Comparison of ENCODE assay signal across 27 mouse cellular contexts in the genomic region with DNA sequence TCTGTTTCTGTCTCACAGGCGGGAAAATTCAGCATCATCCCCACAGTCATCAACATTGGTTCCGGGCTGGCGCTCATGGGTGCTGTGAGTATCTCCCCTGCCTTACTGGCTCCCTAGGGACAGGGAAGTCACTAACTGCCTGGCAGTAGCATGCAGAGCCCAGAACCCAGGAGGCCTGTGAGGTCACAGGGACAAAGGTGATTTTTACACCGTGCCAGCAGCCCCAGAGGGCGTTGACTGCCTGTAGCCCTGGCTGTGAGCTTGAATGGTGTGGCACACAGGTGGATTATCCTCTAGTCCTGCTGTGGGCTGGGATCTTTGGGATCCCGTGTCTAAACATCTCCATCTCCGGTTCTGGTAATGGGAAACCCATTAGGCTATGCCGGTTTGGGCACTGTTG. TPM values are rescaled to one million over a fixed set of nuclear protein-coding genes. Genes with fewer than 3 reads are reported as not detected.
DNase-seq lines count a peak whose midpoint lies in the region; ATAC-seq and TF ChIP-seq lines count a peak whose summit lies in the region.
"Had no signal": no experiment of that assay in that cellular context is flagged by ENCODE, and none has a peak within 500 bp of the region (broad histone marks: within the 10 kb centered on the region; RNA-seq: fewer than 3 reads in every experiment).

No protein-coding gene starts in this region.

- 0 out of 2 replicates have a peak, but pooled peaks cover 10% of the 10 kb centered on the region for H3K4me1 ChIP-seq in kidney, embryonic 16.5 days (ENCODE audit: insufficient read depth, low read length)
- H3K4me1 ChIP-seq in liver, postnatal 0 days (ENCODE audit: insufficient read depth) = peaks cover 7% of the 10 kb centered on the region
- no peaks in the 10 kb centered on the region; the same call in 1 of the 2 replicates for H3K4me1 ChIP-seq in liver, embryonic 11.5 days (replicated peaks; ENCODE audit: control insufficient read depth, insufficient read depth, low read length)
- no peaks in the 10 kb centered on the region for H3K4me1 ChIP-seq in hindbrain, embryonic 12.5 days
- H3K4me1 ChIP-seq: embryonic facial prominence, embryonic 12.5 days; midbrain, embryonic 10.5 days; midbrain, embryonic 15.5 days had no signal

- H3K9ac ChIP-seq in kidney, embryonic 16.5 days (replicated peaks; ENCODE audit: low read length) = no peak overlapping the region
- H3K9ac ChIP-seq in liver, postnatal 0 days (replicated peaks) = no peak overlapping the region
- no peak overlapping the region for H3K9ac ChIP-seq in liver, embryonic 11.5 days (ENCODE audit: low read depth, low read length)
- no peak overlapping the region for H3K9ac ChIP-seq in hindbrain, embryonic 12.5 days
- H3K9ac ChIP-seq: embryonic facial prominence, embryonic 12.5 days; limb, embryonic 13.5 days; liver, embryonic 14.5 days; lung, embryonic 14.5 days; midbrain, embryonic 15.5 days had no signal

- WGBS in kidney, embryonic 16.5 days = 78% methylated on average over 8 of the region's 8 CpGs
- WGBS in liver, postnatal 0 days (ENCODE audit: insufficient replicate concordance) = 83% methylated on average over 8 of the region's 8 CpGs
- 80% methylated on average over 8 of the region's 8 CpGs for WGBS in liver, embryonic 11.5 days
- 81% methylated on average over 8 of the region's 8 CpGs for WGBS in hindbrain, embryonic 12.5 days

- H3K27ac ChIP-seq in kidney, embryonic 16.5 days (ENCODE audit: low read length) = no peak overlapping the region
- no peak overlapping the region for H3K27ac ChIP-seq in liver, postnatal 0 days (ENCODE audit: low read depth)
- H3K27ac ChIP-seq in liver, embryonic 11.5 days (ENCODE audit: low read depth, low read length) = no peak overlapping the region
- no peak overlapping the region for H3K27ac ChIP-seq in hindbrain, embryonic 12.5 days
- H3K27ac ChIP-seq: embryonic facial prominence, embryonic 12.5 days; hindbrain, embryonic 10.5 days; hindbrain, postnatal 0 days; limb, embryonic 13.5 days; liver, embryonic 14.5 days; midbrain, embryonic 10.5 days; midbrain, embryonic 15.5 days had no signal

- no peak overlapping the region for H3K4me3 ChIP-seq in kidney, embryonic 16.5 days (ENCODE audit: low read length)
- no peak overlapping the region for H3K4me3 ChIP-seq in liver, postnatal 0 days (ENCODE audit: low read depth, low read length)
- H3K4me3 ChIP-seq in liver, embryonic 11.5 days (ENCODE audit: low read depth, low read length) = no peak overlapping the region
- no peak overlapping the region for H3K4me3 ChIP-seq in hindbrain, embryonic 12.5 days
- H3K4me3 ChIP-seq: embryonic facial prominence, embryonic 12.5 days; hindbrain, embryonic 10.5 days; limb, embryonic 13.5 days; midbrain, embryonic 10.5 days; midbrain, embryonic 15.5 days had no signal

- TF ChIP-seq CTCF in liver, postnatal 0 days (IDR thresholded peaks at IDR 0.05; ENCODE audit: low read depth) = no peak

- no peaks in the 10 kb centered on the region for H3K27me3 ChIP-seq in kidney, embryonic 16.5 days (ENCODE audit: insufficient read depth, low read length)
- no peaks in the 10 kb centered on the region for H3K27me3 ChIP-seq in liver, postnatal 0 days (ENCODE audit: insufficient read depth, low read length)
- H3K27me3 ChIP-seq in liver, embryonic 11.5 days (replicated peaks; ENCODE audit: control insufficient read depth, insufficient read depth, low read length) = no peaks in the 10 kb centered on the region
- no peaks in the 10 kb centered on the region for H3K27me3 ChIP-seq in hindbrain, embryonic 12.5 days
- H3K27me3 ChIP-seq: embryonic facial prominence, embryonic 12.5 days; limb, embryonic 13.5 days; midbrain, embryonic 15.5 days had no signal

- no peak for ATAC-seq in kidney, embryonic 16.5 days (ENCODE audit: low FRiP score, low TSS enrichment)
- peak; percentile 68 for ATAC-seq in liver, postnatal 0 days
- no peak for ATAC-seq in liver, embryonic 11.5 days (replicated peaks; ENCODE audit: low FRiP score)
- no peak for ATAC-seq in hindbrain, embryonic 12.5 days (ENCODE audit: low FRiP score)
- ATAC-seq: CD4-positive, CD25-positive, alpha-beta regulatory T cell, adult 4 months; forebrain, embryonic 14.5 days; hindbrain, postnatal 0 days; intestine, embryonic 16.5 days; midbrain, embryonic 15.5 days had no signal

- H3K9me3 ChIP-seq in kidney, embryonic 16.5 days (ENCODE audit: low read length) = no peaks in the 10 kb centered on the region
- no peaks in the 10 kb centered on the region for H3K9me3 ChIP-seq in liver, postnatal 0 days (ENCODE audit: low read length)
- no peaks in the 10 kb centered on the region for H3K9me3 ChIP-seq in liver, embryonic 11.5 days (ENCODE audit: control insufficient read depth, low read length)
- H3K9me3 ChIP-seq in hindbrain, embryonic 12.5 days (replicated peaks) = no peaks in the 10 kb centered on the region
- H3K9me3 ChIP-seq: embryonic facial prominence, embryonic 12.5 days; G1E; hindbrain, embryonic 10.5 days; limb, embryonic 13.5 days; midbrain, embryonic 10.5 days; midbrain, embryonic 15.5 days had no signal

- peak; percentile 77 for DNase-seq in kidney, adult 11 months
- DNase-seq in liver, postnatal 0 days = peak; percentile 43
- DNase-seq in liver, embryonic 11.5 days (ENCODE audit: low spot score) = no peak
- DNase-seq in kidney, adult 8-10 months = peak; percentile 65 to 67
- DNase-seq in kidney, postnatal 36 days = peak; percentile 64 to 70
- DNase-seq: cerebellum, adult 8-10 months; embryo, embryonic 11 days; gastrocnemius, postnatal 14 days; heart, postnatal 14 days; lung, embryonic 14.5 days; right cerebral cortex, adult 18-20 months; spleen, adult 18-20 months; thymus, adult 18-20 months; thymus, postnatal 25 days had no signal

- H3K36me3 ChIP-seq in kidney, embryonic 16.5 days (ENCODE audit: insufficient read depth, low read length) = no peaks in the 10 kb centered on the region; the same call in 1 of the 2 replicates
- H3K36me3 ChIP-seq in liver, postnatal 0 days (replicated peaks; ENCODE audit: insufficient read depth, low read length) = no peaks in the 10 kb centered on the region
- peaks cover 3% of the 10 kb centered on the region; the same call in 1 of the 2 replicates for H3K36me3 ChIP-seq in liver, embryonic 11.5 days (ENCODE audit: control insufficient read depth, insufficient read depth, low read length)
- H3K36me3 ChIP-seq in hindbrain, embryonic 12.5 days = peaks cover 11% of the 10 kb centered on the region
- H3K36me3 ChIP-seq: midbrain, embryonic 15.5 days had no signal

- H3K4me2 ChIP-seq in kidney, embryonic 16.5 days (replicated peaks; ENCODE audit: low read depth, low read length) = no peak overlapping the region
- no peak overlapping the region for H3K4me2 ChIP-seq in liver, postnatal 0 days (ENCODE audit: low read depth, low read length)
- H3K4me2 ChIP-seq in liver, embryonic 11.5 days = no peak overlapping the region
- no peak overlapping the region for H3K4me2 ChIP-seq in hindbrain, embryonic 12.5 days (replicated peaks)
- H3K4me2 ChIP-seq: embryonic facial prominence, embryonic 12.5 days; limb, embryonic 13.5 days; lung, embryonic 14.5 days; midbrain, embryonic 15.5 days had no signal

- TF ChIP-seq EP300 in liver, postnatal 0 days (IDR thresholded peaks at IDR 0.05; ENCODE audit: low read depth) = no peak

RNA-seq across cellular contexts. Expression of a gene that starts 7.8 kb away (rescaled TPM):
- 0.81 TPM in 2 replicates for polyA plus RNA-seq in kidney, embryonic 16.5 days (2015; fragmentation: Nextera tagmentation; extraction: Ambion mirVana)
- 0.11 and 0.21 TPM in 2 replicates for polyA plus RNA-seq in liver, postnatal 0 days (2015; fragmentation: Nextera tagmentation; extraction: Ambion mirVana)
- polyA plus RNA-seq in liver, embryonic 11.5 days (2014; fragmentation: Nextera tagmentation; extraction: Ambion mirVana) = 0.62 and 0.68 TPM in 2 replicates
- 0.31 and 0.43 TPM in 2 replicates for polyA plus RNA-seq in hindbrain, embryonic 12.5 days (2016; fragmentation: Nextera tagmentation; extraction: Ambion mirVana)
- polyA plus RNA-seq: G1E; intestine, embryonic 16.5 days had no signal

RNA-seq across cellular contexts. Expression of a gene that starts 8.8 kb away (rescaled TPM):
- polyA plus RNA-seq in kidney, embryonic 16.5 days (2015; fragmentation: Nextera tagmentation; extraction: Ambion mirVana) = 121 and 123 TPM in 2 replicates
- 169 and 174 TPM in 2 replicates for polyA plus RNA-seq in liver, postnatal 0 days (2015; fragmentation: Nextera tagmentation; extraction: Ambion mirVana)
- 145 and 148 TPM in 2 replicates for polyA plus RNA-seq in liver, embryonic 11.5 days (2014; fragmentation: Nextera tagmentation; extraction: Ambion mirVana)
- polyA plus RNA-seq in hindbrain, embryonic 12.5 days (2016; fragmentation: Nextera tagmentation; extraction: Ambion mirVana) = 110 and 111 TPM in 2 replicates

RNA-seq across cellular contexts. Expression of a gene that starts 8.8 kb away (rescaled TPM):
- 231 and 251 TPM in 2 replicates for polyA plus RNA-seq in kidney, embryonic 16.5 days (2015; fragmentation: Nextera tagmentation; extraction: Ambion mirVana)
- polyA plus RNA-seq in liver, postnatal 0 days (2015; fragmentation: Nextera tagmentation; extraction: Ambion mirVana) = 32.7 and 35.6 TPM in 2 replicates
- polyA plus RNA-seq in liver, embryonic 11.5 days (2014; fragmentation: Nextera tagmentation; extraction: Ambion mirVana) = 81.1 and 85.3 TPM in 2 replicates
- 204 and 205 TPM in 2 replicates for polyA plus RNA-seq in hindbrain, embryonic 12.5 days (2016; fragmentation: Nextera tagmentation; extraction: Ambion mirVana)

RNA-seq across cellular contexts. Expression of a gene that starts 30.0 kb away (rescaled TPM):
- 16.9 and 18.5 TPM in 2 replicates for polyA plus RNA-seq in kidney, embryonic 16.5 days (2015; fragmentation: Nextera tagmentation; extraction: Ambion mirVana)
- polyA plus RNA-seq in liver, postnatal 0 days (2015; fragmentation: Nextera tagmentation; extraction: Ambion mirVana) = 4.6 and 5.3 TPM in 2 replicates
- polyA plus RNA-seq in liver, embryonic 11.5 days (2014; fragmentation: Nextera tagmentation; extraction: Ambion mirVana) = 24.2 and 25.1 TPM in 2 replicates
- polyA plus RNA-seq in hindbrain, embryonic 12.5 days (2016; fragmentation: Nextera tagmentation; extraction: Ambion mirVana) = 10.6 and 12.4 TPM in 2 replicates

RNA-seq across cellular contexts. Expression of a gene that starts 30.8 kb away (rescaled TPM):
- polyA plus RNA-seq in kidney, embryonic 16.5 days (2015; fragmentation: Nextera tagmentation; extraction: Ambion mirVana) = 21.5 and 22.4 TPM in 2 replicates
- polyA plus RNA-seq in liver, postnatal 0 days (2015; fragmentation: Nextera tagmentation; extraction: Ambion mirVana) = 7.3 and 8.4 TPM in 2 replicates
- 11.7 and 12.3 TPM in 2 replicates for polyA plus RNA-seq in liver, embryonic 11.5 days (2014; fragmentation: Nextera tagmentation; extraction: Ambion mirVana)
- polyA plus RNA-seq in hindbrain, embryonic 12.5 days (2016; fragmentation: Nextera tagmentation; extraction: Ambion mirVana) = 25.5 and 25.6 TPM in 2 replicates
